9 mouse cellular contexts compared by ENCODE assay signal in genomic region chr8:71680471-71680870, GRCm38 (mm10). TPM values are rescaled to one million over a fixed set of nuclear protein-coding genes. Genes with fewer than 3 reads are reported as not detected.
DNase-seq lines count a peak whose midpoint lies in the region; ATAC-seq and TF ChIP-seq lines count a peak whose summit lies in the region.
"Had no signal": no experiment of that assay in that cellular context is flagged by ENCODE, and none has a peak within 500 bp of the region (broad histone marks: within the 10 kb centered on the region; RNA-seq: fewer than 3 reads in every experiment).

No protein-coding gene starts in this region.

- H3K36me3 ChIP-seq in lung, embryonic 14.5 days (ENCODE audit: insufficient read depth) = no peaks in the 10 kb centered on the region
- H3K36me3 ChIP-seq in midbrain, embryonic 15.5 days (replicated peaks) = no peaks in the 10 kb centered on the region

- H3K4me1 ChIP-seq in lung, embryonic 14.5 days (ENCODE audit: insufficient read depth) = no peaks in the 10 kb centered on the region
- peaks cover 7% of the 10 kb centered on the region for H3K4me1 ChIP-seq in lung, adult 2 months (ENCODE audit: control insufficient read depth, insufficient read depth, low read length)
- H3K4me1 ChIP-seq in midbrain, embryonic 15.5 days = peaks cover 30% of the 10 kb centered on the region

- 7% methylated on average over 21 of the region's 21 CpGs for WGBS in lung, embryonic 14.5 days
- 33% methylated on average over 21 of the region's 21 CpGs for whole genome bisulfite sequencing in lung, adult 2 months
- WGBS in midbrain, embryonic 15.5 days = 6% methylated on average over 21 of the region's 21 CpGs

- TF ChIP-seq CTCF in lung, embryonic 14.5 days (IDR thresholded peaks at IDR 0.05; ENCODE audit: low read depth) = no peak
- no peak for TF ChIP-seq CTCF in lung, adult 2 months (IDR thresholded peaks at IDR 0.05; ENCODE audit: insufficient read depth, low read length)

- H3K27ac ChIP-seq in lung, embryonic 14.5 days (ENCODE audit: low read depth) = no peak overlapping the region
- no peak overlapping the region for H3K27ac ChIP-seq in midbrain, embryonic 15.5 days

- peak; percentile 43 for DNase-seq in cerebellum, adult 9-11 months
- no peak for DNase-seq in cerebellum, adult 18-20 months
- DNase-seq in lung, embryonic 14.5 days = no peak
- no peak for DNase-seq in lung, adult 2 months
- peak; percentile 37 to 49 for DNase-seq in kidney, adult 8-10 months
- no peak for DNase-seq in left cerebral cortex, adult 18-20 months (ENCODE audit: low spot score in 2 of 2)
- DNase-seq: gastrocnemius, postnatal 10 days had no signal

- H3K4me2 ChIP-seq in lung, embryonic 14.5 days = peak overlapping the region; percentile 31; the same call in 1 of the 2 replicates
- H3K4me2 ChIP-seq in midbrain, embryonic 15.5 days = peak overlapping the region; percentile 8; the same call in 1 of the 2 replicates

- H3K9me3 ChIP-seq in lung, embryonic 14.5 days (ENCODE audit: low read depth, low read length) = no peaks in the 10 kb centered on the region
- no peaks in the 10 kb centered on the region for H3K9me3 ChIP-seq in midbrain, embryonic 15.5 days

- 0 out of 2 replicates have a peak overlapping the region, but pooled peaks have one; percentile 12 for H3K4me3 ChIP-seq in lung, embryonic 14.5 days (ENCODE audit: low read depth, low read length)
- H3K4me3 ChIP-seq in lung, adult 2 months (replicated peaks; ENCODE audit: extremely low read depth, low read depth, low read length) = no peak overlapping the region
- H3K4me3 ChIP-seq in midbrain, embryonic 15.5 days = no peak overlapping the region

- H3K9ac ChIP-seq in lung, embryonic 14.5 days = no peak overlapping the region
- H3K9ac ChIP-seq in midbrain, embryonic 15.5 days = no peak overlapping the region

- ATAC-seq in lung, embryonic 14.5 days (ENCODE audit: insufficient read depth) = no peak
- ATAC-seq in midbrain, embryonic 15.5 days (replicated peaks) = no peak
- ATAC-seq in erythroblast, adult 5-6 weeks (replicated peaks; ENCODE audit: low FRiP score, poor library complexity, severe bottlenecking) = no peak

- TF ChIP-seq POLR2A in lung, adult 2 months (IDR thresholded peaks at IDR 0.05; ENCODE audit: borderline replicate concordance, extremely low read depth, low read depth, low read length) = no peak

- H3K27me3 ChIP-seq in lung, embryonic 14.5 days (ENCODE audit: insufficient read depth, low read length) = peaks cover 82% of the 10 kb centered on the region
- peaks cover 82% of the 10 kb centered on the region for H3K27me3 ChIP-seq in midbrain, embryonic 15.5 days (replicated peaks)

RNA-seq across cellular contexts. Expression of gene Jak3, which starts 4.4 kb away (rescaled TPM):
- 7.2 and 7.8 TPM in 2 replicates for polyA plus RNA-seq in lung, embryonic 14.5 days (2014; fragmentation: Nextera tagmentation; extraction: Ambion mirVana)
- polyA plus RNA-seq in lung, adult 2 months (2012; rRNA removed) = 56.6 and 72.7 TPM in 2 replicates
- 5.2 and 5.8 TPM in 2 replicates for polyA plus RNA-seq in midbrain, embryonic 15.5 days (2015; fragmentation: Nextera tagmentation; extraction: Ambion mirVana)
- 1.2 and 1.9 TPM in 2 replicates for total RNA-seq in erythroblast, adult 5-6 weeks (2015; ENCODE audit: low replicate concordance)
- 0.43 and 1.4 TPM in 2 replicates for total RNA-seq in erythroblast, adult 5-6 weeks (2017; ENCODE audit: low replicate concordance)
- 1 to 10 TPM; 4.8 to 5.0 TPM for total RNA-seq in left cerebral cortex, adult 18-20 months (2021)

RNA-seq across cellular contexts. Expression of gene Insl3, which starts 8.5 kb away (rescaled TPM):
- 0.87 and 1.0 TPM in 2 replicates for polyA plus RNA-seq in lung, embryonic 14.5 days (2014; fragmentation: Nextera tagmentation; extraction: Ambion mirVana)
- polyA plus RNA-seq in lung, adult 2 months (2012; rRNA removed) = 58.5 and 60.7 TPM in 2 replicates
- polyA plus RNA-seq in midbrain, embryonic 15.5 days (2015; fragmentation: Nextera tagmentation; extraction: Ambion mirVana) = 0.37 and 1.5 TPM in 2 replicates
- 8.5 TPM in 1 of 2 replicates, not detected in the other for total RNA-seq in erythroblast, adult 5-6 weeks (2015; ENCODE audit: low replicate concordance)
- total RNA-seq in erythroblast, adult 5-6 weeks (2017; ENCODE audit: low replicate concordance) = not detected in 2 replicates
- under 1 TPM in 1 of 2 experiments, not detected in 1; 0.63 TPM for total RNA-seq in left cerebral cortex, adult 18-20 months (2021)

RNA-seq across cellular contexts. Expression of gene Unc13a, which starts 8.9 kb away (rescaled TPM):
- 0.46 and 0.64 TPM in 2 replicates for polyA plus RNA-seq in lung, embryonic 14.5 days (2014; fragmentation: Nextera tagmentation; extraction: Ambion mirVana)
- 0.25 and 0.32 TPM in 2 replicates for polyA plus RNA-seq in lung, adult 2 months (2012; rRNA removed)
- 26.9 and 27.4 TPM in 2 replicates for polyA plus RNA-seq in midbrain, embryonic 15.5 days (2015; fragmentation: Nextera tagmentation; extraction: Ambion mirVana)
- not detected in 2 replicates for total RNA-seq in erythroblast, adult 5-6 weeks (2015; ENCODE audit: low replicate concordance)
- 0.17 and 2.4 TPM in 2 replicates for total RNA-seq in erythroblast, adult 5-6 weeks (2017; ENCODE audit: low replicate concordance)
- total RNA-seq in left cerebral cortex, adult 18-20 months (2021) = 100 to 1,000 TPM; 267 to 296 TPM

RNA-seq across cellular contexts. Expression of gene B3gnt3, which starts 21.1 kb away (rescaled TPM):
- polyA plus RNA-seq in lung, embryonic 14.5 days (2014; fragmentation: Nextera tagmentation; extraction: Ambion mirVana) = 2.1 and 2.3 TPM in 2 replicates
- polyA plus RNA-seq in lung, adult 2 months (2012; rRNA removed) = 25.0 and 31.3 TPM in 2 replicates
- polyA plus RNA-seq in midbrain, embryonic 15.5 days (2015; fragmentation: Nextera tagmentation; extraction: Ambion mirVana) = 0.27 and 0.36 TPM in 2 replicates
- total RNA-seq in erythroblast, adult 5-6 weeks (2015; ENCODE audit: low replicate concordance) = 6.1 and 16.5 TPM in 2 replicates
- 11.2 and 12.9 TPM in 2 replicates for total RNA-seq in erythroblast, adult 5-6 weeks (2017; ENCODE audit: low replicate concordance)
- 1 to 10 TPM in 1 of 2 experiments, under 1 TPM in 1; 0.82 to 1.1 TPM for total RNA-seq in left cerebral cortex, adult 18-20 months (2021)

RNA-seq across cellular contexts. Expression of gene Fcho1, which starts 45.0 kb away (rescaled TPM):
- polyA plus RNA-seq in lung, embryonic 14.5 days (2014; fragmentation: Nextera tagmentation; extraction: Ambion mirVana) = 3.9 and 4.5 TPM in 2 replicates
- 20.0 and 23.3 TPM in 2 replicates for polyA plus RNA-seq in lung, adult 2 months (2012; rRNA removed)
- polyA plus RNA-seq in midbrain, embryonic 15.5 days (2015; fragmentation: Nextera tagmentation; extraction: Ambion mirVana) = 96.0 and 102 TPM in 2 replicates
- total RNA-seq in erythroblast, adult 5-6 weeks (2015; ENCODE audit: low replicate concordance) = 20.2 and 26.5 TPM in 2 replicates
- 44.8 and 52.8 TPM in 2 replicates for total RNA-seq in erythroblast, adult 5-6 weeks (2017; ENCODE audit: low replicate concordance)
- 100 to 1,000 TPM; 155 to 167 TPM for total RNA-seq in left cerebral cortex, adult 18-20 months (2021)

Comparison
In these comparisons a context has a peak if more than half of its experiments do, and no peak if none do; other contexts are left out.
1. DNase-seq: peak in cerebellum, adult 9-11 months (single experiment) and kidney, adult 8-10 months (2 of 2); none in cerebellum, adult 18-20 months (0 of 2), lung, embryonic 14.5 days (single experiment), lung, adult 2 months (single experiment) and left cerebral cortex, adult 18-20 months (0 of 2).
2. RNA of gene Insl3, which starts 8.5 kb away (polyA plus RNA-seq): 58.5 to 60.7 TPM in lung, adult 2 months; 0.87 to 1.0 TPM in lung, embryonic 14.5 days and 0.37 to 1.5 TPM in midbrain, embryonic 15.5 days; every median in the first group is over 10 times any median in the second.
3. RNA of gene Unc13a, which starts 8.9 kb away (polyA plus RNA-seq): 26.9 to 27.4 TPM in midbrain, embryonic 15.5 days; 0.46 to 0.64 TPM in lung, embryonic 14.5 days and 0.25 to 0.32 TPM in lung, adult 2 months; every median in the first group is over 10 times any median in the second.